Mouse (Mus musculus) neural tube, embryonic 11.5 days (tissue): Measurements from ENCODE around the gene Rcl1. TPM values are rescaled to one million over a fixed set of nuclear protein-coding genes. Genes with fewer than 3 reads are reported as not detected.

ENCODE experiments used
- ATAC-seq: fragments of 200-750 bp; cut with Nextera tagmentation; 2 replicates; pipeline ENCODE4 v1.8.0; 2017; ENCODE audit warnings: moderate number of reproducible peaks, mild to moderate bottlenecking, moderate TSS enrichment, moderate library complexity; ENCODE audit not compliant: insufficient read depth, low FRiP score, low TSS enrichment
- DNase-seq: peaks from one replicate; pipeline ENCODE4 v3.0.0-alpha.2; 2015; ENCODE audit warnings: low spot score
- H3K27ac ChIP-seq: fragments of 300-500 bp; sonication (generic); 2 replicates; pipeline ENCODE4 v1.5.1; 2014; ENCODE audit warnings: low read depth, mild to moderate bottlenecking, low read length
- H3K27me3 ChIP-seq: fragments of 300-500 bp; sonication (generic); 2 replicates; pipeline ENCODE4 v1.6.1; 2014; ENCODE audit warnings: mild to moderate bottlenecking, low read length, mixed read lengths; ENCODE audit not compliant: control insufficient read depth, insufficient read depth
- H3K36me3 ChIP-seq: fragments of 300-500 bp; sonication (generic); 2 replicates; pipeline ENCODE4 v1.6.1; 2014; ENCODE audit warnings: mild to moderate bottlenecking, low read length, moderate library complexity, mixed read lengths; ENCODE audit not compliant: control insufficient read depth, insufficient read depth
- H3K4me1 ChIP-seq: fragments of 300-500 bp; sonication (generic); 2 replicates; pipeline ENCODE4 v1.6.1; 2014; ENCODE audit warnings: low read length, mixed read lengths; ENCODE audit not compliant: control insufficient read depth, insufficient read depth
- H3K4me2 ChIP-seq: fragments of 300-500 bp; sonication (generic); 2 replicates; pipeline ENCODE4 v1.6.1; 2014; ENCODE audit warnings: low read depth, mild to moderate bottlenecking, moderate library complexity
- H3K4me3 ChIP-seq: fragments of 300-500 bp; sonication (generic); 2 replicates; pipeline ENCODE4 v1.5.1; 2014; ENCODE audit warnings: low read depth, low read length
- H3K9ac ChIP-seq: fragments of 300-500 bp; sonication (generic); 2 replicates; pipeline ENCODE4 v1.6.1; 2014; ENCODE audit warnings: mild to moderate bottlenecking, low read length
- H3K9me3 ChIP-seq: fragments of 300-500 bp; sonication (generic); 2 replicates; pipeline ENCODE4 v1.6.1; 2016; ENCODE audit warnings: low read length; ENCODE audit not compliant: control insufficient read depth
- WGBS: fragments of 180-500 bp; shearing (Covaris S2); extraction: QIAGEN DNeasy Blood & Tissue Kit; methylation state at CpG from one replicate; pipeline ENCODE4 v1.1.7; 2014; 5-methylcytosine and 5-hydroxymethylcytosine counted together
- polyA plus RNA-seq: library from polyadenylated mRNA; unstranded; fragments of >200 nt; fragmentation: Nextera tagmentation; extraction: Ambion mirVana; gene quantifications from 2 replicates; pipeline ENCODE4 v1.2.1, GENCODE M21; 2014

Gene Rcl1
- polyA plus RNA-seq, 1 experiment from 2014 or later, result 58.8 TPM

DNA sequence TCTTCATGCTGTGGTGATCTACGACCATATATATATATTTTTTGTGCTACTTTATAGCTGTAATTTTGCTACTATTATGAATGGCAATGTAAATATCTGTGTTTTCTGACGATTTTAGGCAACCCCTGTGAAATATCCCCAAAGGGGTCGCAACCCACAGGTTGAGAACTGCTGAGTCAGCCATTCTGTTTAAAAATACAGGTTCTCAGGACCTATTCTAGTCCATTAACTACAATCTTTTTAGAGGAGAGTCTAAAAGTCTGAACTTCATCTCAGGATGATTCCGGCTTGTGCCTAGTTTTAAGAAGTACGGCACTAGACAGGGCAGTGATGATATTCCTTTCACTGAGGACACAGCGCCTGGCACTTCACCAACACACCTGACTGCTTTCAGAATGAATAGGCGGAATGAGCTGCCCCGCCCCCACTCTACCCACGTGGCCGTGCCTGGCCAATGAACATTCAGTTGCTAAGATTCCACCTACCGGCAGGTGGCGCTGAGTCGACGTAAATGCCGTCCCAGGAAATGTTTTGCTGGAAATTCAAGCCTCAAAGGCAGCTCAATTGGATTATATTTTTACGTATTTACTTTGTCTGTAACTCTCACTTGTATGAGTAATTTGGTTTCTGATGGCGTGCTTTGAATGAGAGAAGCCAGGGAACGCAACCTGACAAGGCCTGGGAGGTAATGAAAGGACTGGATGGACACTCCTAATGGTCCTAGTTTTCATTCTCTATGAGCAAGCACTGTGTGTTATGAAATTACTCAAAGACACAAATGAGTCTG, 37.4 kb upstream of the Rcl1 start:
- Histone ChIP-seq H3K4me1 (peaks cover 4% of the 10 kb centered on the region; the same call in 1 of the 2 replicates), H3K4me2 (0 out of 2 replicates have a peak overlapping the region, but pooled peaks have one; percentile 23), H3K9ac (no peak overlapping the region), H3K36me3 (no peaks in the 10 kb centered on the region), H3K27ac (no peak overlapping the region), H3K4me3 (no peak overlapping the region), H3K9me3 (no peaks in the 10 kb centered on the region), H3K27me3 (no peaks in the 10 kb centered on the region)
- peak; percentile 88 for DNase-seq
- peak; percentile 74 for ATAC-seq
- 19% methylated on average over 18 of the region's 18 CpGs for WGBS

DNA sequence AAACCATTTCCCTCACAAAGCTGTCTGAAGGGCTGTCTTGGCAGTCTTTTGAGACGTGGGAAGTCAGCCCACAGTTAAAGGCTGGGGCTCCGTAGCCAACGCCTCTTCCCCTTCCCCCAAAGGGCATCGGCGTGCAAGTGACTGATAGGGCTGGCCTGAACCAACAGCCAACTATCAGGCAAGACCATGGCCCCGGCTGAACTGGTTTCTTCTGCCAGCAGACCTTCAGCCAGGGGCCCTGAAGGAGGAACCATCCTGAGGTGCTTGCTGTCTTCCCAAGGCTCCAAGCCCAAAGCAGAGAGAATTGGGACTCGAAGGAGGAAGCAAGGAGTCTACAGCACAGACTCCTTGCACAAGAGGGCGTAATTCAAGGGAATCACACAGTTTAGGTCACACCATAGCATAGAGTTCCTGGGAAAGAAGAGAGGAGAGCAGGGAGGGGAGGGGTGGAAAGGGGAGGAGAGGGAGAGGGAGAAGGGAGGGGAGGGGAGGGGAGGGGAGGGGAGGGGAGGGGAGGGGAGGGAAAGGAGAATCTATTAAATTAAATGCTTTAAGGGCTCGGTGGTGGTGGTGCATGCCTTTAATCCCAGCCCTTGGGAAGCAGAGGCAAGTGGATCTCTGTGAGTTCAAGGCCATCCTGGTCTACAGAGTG, 36.6 kb upstream of the Rcl1 start:
- ATAC-seq (no peak), DNase-seq (no peak)
- Histone ChIP-seq H3K27me3 (no peaks in the 10 kb centered on the region), H3K4me1 (peaks cover 4% of the 10 kb centered on the region; the same call in 1 of the 2 replicates), H3K36me3 (no peaks in the 10 kb centered on the region), H3K27ac (no peak overlapping the region), H3K9ac (no peak overlapping the region), H3K4me2 (no peak overlapping the region), H3K4me3 (no peak overlapping the region), H3K9me3 (no peaks in the 10 kb centered on the region)
- 66% methylated on average over 9 of the region's 9 CpGs for WGBS

DNA sequence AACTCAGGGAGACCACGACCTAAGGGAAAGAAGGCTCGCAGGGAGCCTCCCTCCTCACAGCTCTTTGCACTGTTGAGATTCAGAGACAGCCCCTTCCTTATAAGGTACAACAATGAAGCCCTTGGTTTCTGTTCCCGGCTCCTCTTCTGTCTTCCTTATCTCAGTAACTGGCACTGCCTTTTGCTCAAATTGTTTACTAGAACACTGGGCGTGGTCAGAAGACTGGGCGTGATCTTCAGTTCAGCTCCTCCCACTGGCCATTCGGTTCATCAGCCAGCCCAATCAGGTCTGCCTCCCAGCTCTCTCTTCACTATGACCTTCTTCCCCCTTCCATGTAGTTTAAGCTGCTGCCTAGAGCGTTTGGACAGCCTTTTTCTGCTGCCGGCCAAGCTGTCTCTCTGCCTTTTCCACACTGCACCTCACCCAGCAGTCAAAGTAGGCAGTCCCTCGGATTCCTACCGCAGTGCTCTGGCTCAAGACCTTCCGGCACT, 34.1 kb upstream of the Rcl1 start:
- 15% methylated on average over 11 of the region's 11 CpGs for WGBS
- 0 out of 2 replicates have a peak, but pooled peaks have one; percentile 45 for ATAC-seq
- Histone ChIP-seq H3K36me3 (no peaks in the 10 kb centered on the region), H3K9ac (peak overlapping the region; percentile 38), H3K27me3 (no peaks in the 10 kb centered on the region), H3K4me3 (peak overlapping the region; percentile 16; the same call in 1 of the 2 replicates), H3K9me3 (no peaks in the 10 kb centered on the region), H3K4me1 (peaks cover 4% of the 10 kb centered on the region; the same call in 1 of the 2 replicates), H3K27ac (no peak overlapping the region), H3K4me2 (peak overlapping the region; percentile 34)
- DNase-seq, result peak; percentile 63

DNA sequence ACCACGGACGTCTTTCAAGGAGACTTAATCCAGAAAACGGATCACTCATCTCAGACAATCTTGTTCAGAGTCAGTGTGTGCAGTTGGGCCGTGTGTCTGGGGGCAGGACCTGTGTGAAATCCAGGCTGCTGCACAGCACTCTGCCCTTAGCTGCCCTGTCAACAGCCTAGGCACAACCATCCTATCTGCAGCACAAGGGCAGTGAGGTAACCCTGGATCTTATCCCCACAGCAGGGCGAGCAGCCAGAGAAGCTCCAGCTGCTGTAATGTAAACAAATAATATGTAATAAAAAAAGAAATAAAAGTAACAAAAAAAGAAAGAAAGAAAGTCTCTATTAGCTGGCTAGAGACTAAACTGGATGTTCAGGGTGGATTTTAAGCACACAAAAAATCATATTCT, 32.0 kb upstream of the Rcl1 start:
- Histone ChIP-seq H3K9ac (no peak overlapping the region), H3K9me3 (no peaks in the 10 kb centered on the region), H3K36me3 (no peaks in the 10 kb centered on the region), H3K27me3 (no peaks in the 10 kb centered on the region), H3K4me3 (no peak overlapping the region), H3K27ac (no peak overlapping the region), H3K4me1 (peaks cover 4% of the 10 kb centered on the region; the same call in 1 of the 2 replicates), H3K4me2 (no peak overlapping the region)
- 74% methylated on average over 5 of the region's 5 CpGs for WGBS
- no peak for ATAC-seq
- DNase-seq, result no peak

DNA sequence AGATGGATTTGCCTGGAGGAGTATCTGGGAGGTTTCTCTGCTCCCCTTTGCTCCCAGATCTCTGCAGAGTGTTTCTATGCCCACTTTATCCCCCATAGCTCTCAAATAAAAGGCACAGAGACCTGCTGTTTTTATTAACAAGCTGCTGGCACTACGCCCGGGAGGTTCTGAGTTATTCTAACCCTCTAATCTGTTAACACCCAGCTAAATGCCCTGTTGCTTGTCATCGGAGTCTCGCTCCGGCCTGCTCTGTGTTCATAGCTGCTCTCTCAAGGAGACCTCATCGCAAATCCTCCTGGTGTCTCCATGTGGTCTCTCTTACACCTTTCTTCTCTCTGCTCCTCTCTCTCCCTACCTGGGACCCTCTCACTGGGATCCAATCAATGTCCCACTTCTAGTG, 26.4 kb upstream of the Rcl1 start:
- no peak for ATAC-seq
- H3K36me3 ChIP-seq, result no peaks in the 10 kb centered on the region
- no peak overlapping the region for H3K9ac ChIP-seq
- no peak overlapping the region for H3K4me2 ChIP-seq
- no peak overlapping the region for H3K27ac ChIP-seq
- no peaks in the 10 kb centered on the region for H3K27me3 ChIP-seq
- no peaks in the 10 kb centered on the region for H3K4me1 ChIP-seq
- no peak for DNase-seq
- WGBS, result 84% methylated on average over 6 of the region's 6 CpGs
- H3K4me3 ChIP-seq, result no peak overlapping the region
- H3K9me3 ChIP-seq, result no peaks in the 10 kb centered on the region

DNA sequence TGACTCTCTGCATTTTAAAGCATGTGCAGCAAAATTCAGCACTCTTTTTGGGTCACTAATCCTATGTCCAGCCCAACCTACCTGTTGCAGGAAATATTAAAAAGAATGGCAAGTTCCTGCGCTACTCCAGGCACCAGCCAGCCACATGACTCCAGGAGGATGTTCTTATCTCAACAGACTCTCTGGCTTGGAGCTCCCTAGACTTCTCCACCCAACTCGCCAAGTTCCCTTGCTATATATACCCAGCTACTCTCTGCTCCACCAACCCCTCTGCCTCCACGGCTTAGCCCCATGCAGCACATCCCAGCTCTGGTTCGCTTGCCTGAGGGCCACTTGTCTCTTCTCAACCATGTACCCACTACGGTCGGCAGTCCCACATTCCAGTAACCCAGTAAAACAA, 12.5 kb upstream of the Rcl1 start:
- Histone ChIP-seq H3K9me3 (no peaks in the 10 kb centered on the region), H3K27me3 (no peaks in the 10 kb centered on the region), H3K4me2 (no peak overlapping the region), H3K4me1 (no peaks in the 10 kb centered on the region), H3K36me3 (no peaks in the 10 kb centered on the region), H3K4me3 (no peak overlapping the region), H3K27ac (no peak overlapping the region), H3K9ac (no peak overlapping the region)
- ATAC-seq (no peak), DNase-seq (no peak)
- 83% methylated on average over 6 of the region's 6 CpGs for WGBS

DNA sequence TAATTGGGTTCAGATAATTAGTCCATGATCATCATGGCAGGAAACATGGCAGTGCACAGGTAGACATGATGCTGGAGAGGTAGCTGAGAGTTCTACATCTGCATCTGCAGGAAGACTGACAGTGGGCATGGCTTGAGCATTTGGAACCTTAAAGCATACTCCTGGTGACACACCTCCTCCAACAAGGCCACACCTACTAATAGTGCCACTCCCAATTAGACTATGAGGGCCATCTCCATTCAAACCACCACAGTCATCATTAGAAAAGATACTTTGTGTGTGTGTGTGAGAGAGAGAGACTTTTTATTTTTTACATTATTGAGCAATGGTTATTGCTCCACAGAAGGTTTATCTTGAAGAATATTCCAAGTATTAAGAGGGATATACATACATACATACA, 9.0 kb upstream of the Rcl1 start:
- no peak overlapping the region for H3K4me2 ChIP-seq
- no peak for DNase-seq
- no peak for ATAC-seq

DNA sequence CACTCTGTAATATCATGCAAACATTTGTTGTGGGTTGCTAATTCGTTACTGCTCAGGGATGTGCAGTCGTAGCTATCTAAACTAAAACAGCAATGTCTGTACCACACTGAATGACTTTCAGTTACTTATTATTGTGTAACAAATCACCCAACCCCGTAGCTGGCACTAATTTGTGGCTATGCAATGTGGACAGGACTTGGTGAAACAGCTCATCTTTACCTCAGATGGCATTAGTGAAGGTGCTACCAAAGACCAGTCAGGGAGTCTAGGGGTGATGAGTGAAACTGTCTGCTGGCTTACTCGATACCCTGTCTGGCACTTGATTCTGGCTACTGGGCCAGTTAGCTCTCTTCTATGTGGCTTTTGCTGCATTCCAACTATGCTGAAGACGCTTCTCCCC, 2.1 kb upstream of the Rcl1 start:
- no peak overlapping the region for H3K27ac ChIP-seq
- no peak overlapping the region for H3K9ac ChIP-seq
- no peak overlapping the region for H3K4me3 ChIP-seq
- WGBS, result 87% methylated on average over 5 of the region's 5 CpGs
- DNase-seq (no peak), ATAC-seq (no peak)
- H3K4me1 ChIP-seq, result no peaks in the 10 kb centered on the region
- H3K9me3 ChIP-seq, result no peaks in the 10 kb centered on the region
- H3K36me3 ChIP-seq, result no peaks in the 10 kb centered on the region
- H3K4me2 ChIP-seq, result no peak overlapping the region
- H3K27me3 ChIP-seq, result no peaks in the 10 kb centered on the region

More for the DNA sequence above, 9.0 kb upstream of the Rcl1 start:
- Histone ChIP-seq H3K36me3 (no peaks in the 10 kb centered on the region), H3K4me1 (no peaks in the 10 kb centered on the region), H3K4me3 (no peak overlapping the region), H3K27ac (no peak overlapping the region), H3K9me3 (no peaks in the 10 kb centered on the region), H3K27me3 (no peaks in the 10 kb centered on the region), H3K9ac (no peak overlapping the region)

DNA sequence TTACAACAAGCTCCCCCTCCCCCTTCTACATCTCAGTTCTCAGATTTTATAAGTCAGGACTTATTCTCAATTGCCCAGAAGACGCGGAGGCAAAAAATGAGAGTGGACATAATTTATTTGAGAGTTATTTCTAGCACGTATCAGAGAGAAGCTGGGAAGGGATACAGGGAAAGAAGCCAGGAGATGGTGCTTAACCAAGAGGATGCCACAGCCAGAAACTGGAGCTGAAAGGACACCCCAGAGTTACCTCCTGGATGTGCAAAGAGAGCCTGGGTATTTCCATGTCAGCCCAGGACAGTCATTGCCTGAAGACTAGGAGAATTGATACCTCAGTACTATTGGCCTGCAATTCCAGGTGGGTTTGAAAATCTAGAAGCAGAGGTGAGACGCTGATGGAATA, 1.6 kb upstream of the Rcl1 start:
- DNase-seq, result no peak
- Histone ChIP-seq H3K9ac (no peak overlapping the region), H3K4me3 (no peak overlapping the region), H3K36me3 (no peaks in the 10 kb centered on the region), H3K4me1 (no peaks in the 10 kb centered on the region), H3K9me3 (no peaks in the 10 kb centered on the region), H3K4me2 (no peak overlapping the region), H3K27ac (no peak overlapping the region), H3K27me3 (no peaks in the 10 kb centered on the region)
- ATAC-seq, result no peak
- WGBS, result 84% methylated on average over 4 of the region's 4 CpGs
